Mouse (Mus musculus) left cerebral cortex, adult 18-20 months (tissue): ENCODE measurements around the gene Gper1. TPM values are rescaled to one million over a fixed set of nuclear protein-coding genes. Genes with fewer than 3 reads are reported as not detected.

Experiments used
- DNase-seq, 2 experiments: peaks; one replicate each; pipeline ENCODE4 v3.0.0; 2021 to 2022; ENCODE audit warnings: low spot score in 2 of 2, mixed read lengths in 1 of 2
- long read RNA-seq, 2 experiments: library from polyadenylated mRNA; stranded (forward); transcript quantifications; one replicate each; pipeline ENCODE4 v2.0.0; 2021
- total RNA-seq, 2 experiments: library from RNA; stranded (reverse); gene quantifications; 2 replicates each; pipeline ENCODE4 v1.2.3; 2021

Gene Gper1
- 1 to 10 TPM; 2.8 to 3.0 TPM for total RNA-seq
- long read RNA-seq, experiment 1, transcript Gper1-201 (3 exons, 2,537 nt) = major isoform, 5 of 8 reads
- long read RNA-seq, experiment 1, partial matches to known transcripts = 3 of 8 reads
- long read RNA-seq, experiment 1, other reads (novel, unspliced or antisense) = 0 of 8 reads
- long read RNA-seq, experiment 2, transcript Gper1-201 (3 exons, 2,537 nt) = major isoform, 5 of 5 reads
- long read RNA-seq, experiment 2, partial matches to known transcripts = 0 of 5 reads
- long read RNA-seq, experiment 2, other reads (novel, unspliced or antisense) = 0 of 5 reads

GRCm38 (mm10) chr5:139423026-139423865 lies at the start of gene Gper1:
Gene Gper1 (plus strand): TSS chr5:139423151.
- DNase-seq = no peak

GRCm38 (mm10) chr5:139373889-139374444 lies 49.0 kb upstream of the Gper1 start:
- DNase-seq = no peak

DNA sequence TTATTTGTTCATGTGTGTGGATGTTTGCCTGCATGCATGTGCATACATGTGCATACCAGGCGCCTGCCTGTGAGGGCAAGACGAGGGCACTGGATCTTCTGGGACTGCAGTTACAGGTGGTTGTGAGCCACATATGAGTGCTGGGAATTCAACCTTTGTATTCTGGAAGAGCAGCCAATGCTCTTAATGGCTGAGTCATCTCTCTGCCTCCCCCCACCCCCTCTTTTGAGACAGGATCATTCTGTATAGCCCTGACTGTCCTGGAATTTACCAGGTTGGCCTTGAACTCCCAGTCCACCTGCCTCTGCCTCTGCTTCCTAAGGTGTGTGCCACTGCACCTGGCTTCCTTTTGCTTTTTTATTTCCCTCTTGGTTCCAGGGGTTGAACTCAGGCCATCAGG lies 48.1 kb upstream of the Gper1 start:
- DNase-seq = no peak

DNA sequence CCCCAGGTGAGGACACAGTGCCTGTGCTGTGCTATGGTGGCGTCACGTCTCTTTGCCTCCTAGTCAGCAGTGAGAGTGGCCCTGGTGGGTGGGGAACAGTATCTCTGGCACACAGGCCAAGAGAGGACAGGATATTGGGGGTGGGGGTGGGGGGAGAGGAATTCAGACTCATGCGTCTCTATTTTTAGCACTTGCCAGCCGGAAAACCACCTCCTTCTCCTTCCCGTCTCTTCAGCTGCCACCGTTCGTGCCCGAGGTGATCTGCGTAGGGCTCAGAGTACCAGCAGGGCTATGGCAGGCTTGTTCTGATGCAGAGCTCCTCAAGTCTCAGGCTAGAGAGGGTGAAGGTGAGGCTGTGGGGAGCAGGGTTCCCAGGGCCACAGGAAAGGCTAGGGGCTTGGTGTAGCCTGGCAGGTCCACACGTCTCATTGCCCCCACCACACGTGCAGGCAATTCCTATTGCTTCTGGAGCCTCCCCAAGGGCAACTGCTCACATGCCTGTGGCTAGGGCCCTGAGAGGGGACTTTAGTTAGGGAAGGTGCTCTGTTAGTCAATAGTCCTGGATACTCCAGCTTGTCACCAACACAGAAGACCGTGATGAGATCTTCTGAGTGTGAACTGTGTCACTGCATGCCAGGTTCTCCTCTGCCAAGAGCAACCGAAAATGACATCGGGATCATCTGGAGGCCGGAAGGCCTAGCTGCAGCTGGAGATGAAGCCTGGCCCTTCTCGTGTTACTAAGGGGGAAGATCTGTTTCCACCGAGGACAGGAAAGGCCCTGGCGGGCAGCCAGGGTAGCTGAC lies 45.3 kb upstream of the Gper1 start, which contains the start of gene Gpr146:
Gpr146 (plus strand) TSS at position 230 of the 803 bp plus-strand sequence.
- DNase-seq = no peak

DNA sequence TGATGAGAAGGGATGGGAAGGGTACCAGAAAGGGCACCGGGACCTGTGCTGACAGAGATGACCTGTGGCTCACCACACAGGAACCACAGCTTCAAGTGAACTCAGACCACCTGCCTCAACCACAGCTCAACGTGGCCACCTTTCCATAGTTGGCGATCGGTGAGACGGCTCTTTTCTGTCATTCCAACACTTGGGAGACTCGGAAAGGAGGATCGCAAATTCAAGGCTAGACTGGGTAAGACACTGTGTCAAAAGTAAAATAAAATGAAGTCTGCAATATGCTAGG lies 44.7 kb upstream of the Gper1 start:
- DNase-seq = no peak

GRCm38 (mm10) chr5:139378986-139379629 lies 43.8 kb upstream of the Gper1 start:
- no peak for DNase-seq

DNA sequence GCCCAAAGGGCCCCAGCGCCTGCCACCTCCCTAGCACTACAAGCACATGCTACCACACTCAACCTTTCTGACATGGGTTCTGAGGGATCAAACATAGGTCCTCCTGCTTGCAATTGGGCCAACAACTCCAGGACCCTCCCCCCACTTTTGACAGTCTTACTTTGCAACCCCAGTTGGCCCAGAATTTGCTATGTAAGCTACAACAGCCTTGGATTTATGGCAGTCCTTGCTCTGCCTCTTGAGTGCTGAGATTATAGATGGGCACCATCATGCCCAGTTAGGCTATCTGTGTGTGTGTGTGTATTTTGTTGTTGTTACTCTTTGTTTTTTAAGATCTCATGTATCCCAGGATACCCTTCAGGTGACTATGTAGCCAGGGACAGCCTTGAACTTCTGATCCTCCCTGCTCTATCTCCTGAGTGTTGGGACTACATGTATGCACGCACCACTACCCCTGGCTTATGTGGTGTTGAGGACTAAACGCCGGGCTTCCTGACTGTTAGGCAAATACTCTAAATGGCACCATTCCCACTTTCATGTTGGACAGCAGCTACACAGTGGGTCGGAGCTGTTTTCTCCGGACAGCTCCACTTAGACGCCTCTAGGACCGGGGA lies 43.1 kb upstream of the Gper1 start:
- no peak for DNase-seq

DNA sequence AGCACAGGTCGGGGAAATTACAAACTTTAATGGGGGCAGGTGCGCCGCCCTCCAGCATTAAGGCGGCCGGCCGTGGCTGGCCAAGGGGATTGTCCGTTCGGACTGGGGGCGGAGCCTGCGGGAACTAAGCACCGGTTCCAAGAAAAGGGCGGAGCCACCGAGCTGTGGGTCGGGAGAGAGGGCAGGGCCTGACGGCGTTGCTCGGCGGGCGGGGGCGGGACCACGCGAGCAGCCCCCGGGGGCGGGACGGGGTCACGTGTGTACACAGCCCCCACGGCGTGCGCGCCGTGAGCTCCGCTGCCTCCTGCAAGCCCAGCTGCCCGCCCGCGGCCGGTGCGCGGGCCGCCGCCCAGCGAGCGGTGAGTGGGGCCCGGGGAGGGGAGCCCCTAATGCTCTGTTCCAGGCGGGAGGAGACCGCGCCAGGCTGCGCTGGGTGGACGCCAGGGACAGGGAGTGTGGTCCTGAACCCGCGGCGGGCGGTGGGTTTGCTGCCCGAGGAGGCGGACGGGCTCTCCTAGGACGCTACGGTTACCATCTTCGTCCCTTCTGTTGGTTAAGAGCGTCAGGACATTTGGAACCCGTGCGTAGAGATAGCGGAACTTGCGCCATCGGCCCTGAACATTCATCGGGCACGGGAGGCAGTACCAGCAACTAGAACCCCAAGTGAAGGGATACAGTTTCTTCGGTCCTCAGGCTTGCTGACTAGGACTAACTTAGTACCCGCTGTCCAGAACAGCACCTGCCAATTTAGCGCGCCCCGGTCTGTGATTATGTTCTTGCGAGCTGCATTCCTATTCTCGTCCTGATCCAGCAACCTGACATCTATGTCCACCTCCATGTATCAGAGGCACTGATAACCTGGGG lies 42.3 kb upstream of the Gper1 start:
- DNase-seq = peak; percentile 81 to 87

- no peak for DNase-seq
Measured at GRCm38 (mm10) chr5:139381586-139382513, 41.1 kb upstream of the Gper1 start.

- DNase-seq = peak; percentile 58 to 72
Measured at GRCm38 (mm10) chr5:139382760-139383159, 40.2 kb upstream of the Gper1 start.

- no peak for DNase-seq
Measured at GRCm38 (mm10) chr5:139383234-139383633, 39.7 kb upstream of the Gper1 start.

- no peak for DNase-seq
Measured at GRCm38 (mm10) chr5:139384531-139384930, 38.4 kb upstream of the Gper1 start.

DNA sequence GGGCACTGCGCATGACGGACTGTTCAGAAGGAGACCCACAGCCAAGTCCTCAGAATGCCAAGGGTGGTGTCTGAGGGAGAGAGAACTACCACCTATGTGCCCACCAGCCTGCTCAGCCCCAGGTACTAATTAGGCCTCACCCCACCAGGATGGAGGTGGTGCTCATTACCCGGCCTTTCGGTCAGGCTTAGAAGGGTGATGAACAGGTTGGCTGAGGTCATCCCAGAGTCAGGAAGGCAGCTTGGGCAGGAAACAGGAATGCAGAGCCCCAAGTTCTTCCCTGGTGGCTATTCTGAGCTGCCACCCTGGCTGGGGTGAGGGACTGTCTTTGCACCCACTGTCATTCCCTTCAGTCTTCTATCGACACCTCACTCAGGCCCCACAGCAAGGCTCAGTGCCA lies 36.9 kb upstream of the Gper1 start:
- DNase-seq = no peak

DNA sequence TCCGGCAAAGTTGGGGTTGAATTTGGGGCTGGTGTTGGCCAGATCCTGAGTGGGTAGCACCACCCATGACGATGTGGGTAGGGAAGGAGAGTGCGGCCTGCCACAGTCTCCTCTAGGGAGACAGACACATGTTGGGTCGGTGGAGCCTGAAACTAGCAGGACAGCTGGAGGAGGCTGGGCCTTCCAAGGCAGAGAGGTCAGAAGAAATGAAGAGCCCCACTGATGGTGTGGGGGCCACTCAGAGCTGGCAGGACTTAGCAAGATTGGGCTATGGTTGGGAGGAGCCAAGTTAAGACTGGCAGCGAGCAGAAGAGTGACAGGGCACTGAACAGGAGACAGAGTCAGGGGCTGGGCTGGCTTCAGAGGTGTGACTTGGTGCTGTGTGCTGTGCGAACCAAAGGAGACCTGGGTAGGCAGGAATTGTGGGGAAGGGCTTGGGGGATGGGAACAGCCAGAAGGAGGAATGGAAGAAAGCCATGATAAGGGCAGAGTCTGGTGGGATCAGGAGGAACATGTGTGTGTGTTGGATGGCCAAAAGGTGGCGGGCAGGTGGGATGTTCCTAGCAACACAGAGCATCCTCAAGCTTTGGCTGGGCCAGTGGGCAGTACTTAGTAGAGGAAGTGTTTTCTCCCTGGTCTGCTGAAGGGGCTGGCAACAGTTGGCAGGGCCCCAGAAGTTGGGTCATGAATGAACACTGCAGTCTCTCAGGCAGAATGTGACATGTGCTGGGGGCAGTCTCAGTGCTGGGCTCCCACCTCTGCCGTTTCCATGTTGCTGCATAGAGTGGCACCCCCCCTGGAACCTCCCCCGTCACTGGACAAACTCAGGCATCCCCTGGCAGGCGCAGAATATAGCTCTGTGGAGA lies 35.4 kb upstream of the Gper1 start:
- no peak for DNase-seq

DNA sequence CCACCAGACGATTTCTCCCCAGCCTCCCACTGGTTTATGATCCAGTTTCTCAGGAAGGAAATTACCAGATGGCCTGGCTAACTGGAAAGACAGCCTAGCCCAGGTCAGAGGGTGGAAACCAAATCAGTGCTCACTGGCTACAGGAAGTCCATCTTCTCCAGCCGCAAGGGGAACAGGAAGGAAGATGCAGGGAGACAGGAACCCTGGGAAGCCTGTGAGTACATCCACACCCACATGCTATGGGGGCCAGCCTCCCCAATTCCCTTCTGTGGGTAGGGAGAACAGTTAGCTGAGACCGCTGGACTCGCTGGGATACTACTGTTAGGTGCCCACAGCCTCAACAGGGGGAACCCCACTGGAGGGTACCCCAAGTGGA lies 34.8 kb upstream of the Gper1 start:
- DNase-seq = no peak

- DNase-seq = no peak
Measured at GRCm38 (mm10) chr5:139388694-139389675, 34.0 kb upstream of the Gper1 start.
